ENCODE assay signal across 8 mouse cellular contexts in the genomic region with DNA sequence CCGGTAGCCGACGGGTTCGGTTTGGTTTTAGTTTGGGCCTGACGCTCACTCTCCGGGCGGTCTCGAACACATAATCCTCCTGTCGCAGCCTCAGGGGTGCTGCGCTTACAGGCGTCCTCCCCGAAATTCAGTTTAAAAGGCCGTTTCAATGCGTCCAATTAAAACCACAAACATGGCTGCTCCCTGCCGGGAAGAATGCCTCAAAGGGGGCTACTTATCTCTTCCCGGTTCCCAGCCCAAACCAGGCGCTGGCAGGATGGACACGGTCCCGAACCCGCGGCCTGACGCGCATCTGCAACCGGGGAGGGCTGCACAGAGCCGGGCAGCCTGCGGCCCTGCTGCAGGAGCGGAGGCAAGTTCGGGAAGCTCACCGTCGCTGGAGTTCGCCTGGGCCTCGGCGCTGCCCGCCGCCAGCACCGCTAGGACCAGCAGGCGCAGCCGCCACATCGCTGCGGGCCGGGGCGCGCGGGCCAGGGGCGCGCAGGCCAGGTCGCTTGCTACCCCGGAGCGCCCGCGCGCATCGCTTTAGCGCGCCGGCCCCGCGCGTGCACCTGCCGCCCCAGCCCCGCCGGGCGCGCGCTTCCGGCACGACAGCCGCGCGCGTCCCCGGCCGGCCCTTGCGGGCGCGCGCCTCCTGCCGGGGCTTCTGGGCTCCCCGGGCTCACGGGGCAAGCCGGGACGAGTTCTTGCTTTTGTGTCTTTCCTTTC. TPM values are rescaled to one million over a fixed set of nuclear protein-coding genes. Genes with fewer than 3 reads are reported as not detected.
DNase-seq lines count a peak whose midpoint lies in the region; ATAC-seq and TF ChIP-seq lines count a peak whose summit lies in the region.

No protein-coding gene starts in this region.

- H3K4me1 ChIP-seq in bone marrow, adult 2 months (ENCODE audit: control insufficient read depth, insufficient read depth, low read length) = peaks cover 4% of the 10 kb centered on the region; the same call in 1 of the 2 replicates
- peaks cover 3% of the 10 kb centered on the region; the same call in 1 of the 2 replicates for H3K4me1 ChIP-seq in embryonic fibroblast, embryonic 13.5 days (ENCODE audit: control insufficient read depth, insufficient read depth, low read length)
- H3K4me1 ChIP-seq in heart, embryonic 10.5 days = peaks cover 40% of the 10 kb centered on the region
- peaks cover 3% of the 10 kb centered on the region; the same call in 1 of the 2 replicates for H3K4me1 ChIP-seq in midbrain, postnatal 0 days (ENCODE audit: insufficient read depth, low read length)

- H3K36me3 ChIP-seq in heart, embryonic 10.5 days = no peaks in the 10 kb centered on the region
- H3K36me3 ChIP-seq in midbrain, postnatal 0 days (ENCODE audit: insufficient read depth, low read length) = no peaks in the 10 kb centered on the region

- H3K4me3 ChIP-seq in bone marrow, adult 2 months (replicated peaks; ENCODE audit: control insufficient read depth, low read depth, low read length) = peak overlapping the region; percentile 90
- peak overlapping the region; percentile 58 for H3K4me3 ChIP-seq in embryonic fibroblast, embryonic 13.5 days (ENCODE audit: insufficient read depth, low read length)
- peak overlapping the region; percentile 84 for H3K4me3 ChIP-seq in heart, embryonic 10.5 days
- peak overlapping the region; percentile 56 for H3K4me3 ChIP-seq in midbrain, postnatal 0 days (ENCODE audit: low read depth, low read length)

- H3K4me2 ChIP-seq in midbrain, postnatal 0 days (ENCODE audit: low read depth, low read length, poor library complexity, severe bottlenecking) = peak overlapping the region; percentile 60

- H3K9me3 ChIP-seq in heart, embryonic 10.5 days = no peaks in the 10 kb centered on the region
- H3K9me3 ChIP-seq in midbrain, postnatal 0 days (ENCODE audit: low read length) = no peaks in the 10 kb centered on the region

- under 1% methylated on average over 81 of the region's 82 CpGs for WGBS in bone marrow, adult 2 months
- under 1% methylated on average over 76 of the region's 82 CpGs for WGBS in heart, embryonic 10.5 days
- WGBS in midbrain, postnatal 0 days = 1% methylated on average over 71 of the region's 82 CpGs

- peak; percentile 87 for DNase-seq in A20 (ENCODE audit: low read depth, low spot score)
- DNase-seq in heart, embryonic 10.5 days (ENCODE audit: low spot score) = peak; percentile 85
- DNase-seq in kidney, adult 9 months = peak; percentile 71
- peak; percentile 89 for DNase-seq in liver
- DNase-seq in midbrain, postnatal 0 days (ENCODE audit: low spot score) = peak; percentile 91
- DNase-seq in spleen, postnatal 10 days (ENCODE audit: low spot score in 2 of 2) = peak; percentile 82 to 85

- peak; percentile 52; the same call in 1 of the 2 replicates for TF ChIP-seq POLR2A in bone marrow, adult 2 months (IDR thresholded peaks at IDR 0.05; ENCODE audit: borderline replicate concordance, control insufficient read depth, low read depth, low read length)
- TF ChIP-seq POLR2A in embryonic fibroblast, embryonic 13.5 days (IDR thresholded peaks at IDR 0.05; ENCODE audit: low read depth, low read length) = peak; percentile 59

- peak overlapping the region; percentile 73 for H3K9ac ChIP-seq in midbrain, postnatal 0 days (replicated peaks; ENCODE audit: low read length, poor library complexity, severe bottlenecking)

- ATAC-seq in midbrain, postnatal 0 days (ENCODE audit: low FRiP score) = peak; percentile 90

- H3K27me3 ChIP-seq in heart, embryonic 10.5 days (ENCODE audit: insufficient read depth, poor library complexity, severe bottlenecking) = no peaks in the 10 kb centered on the region
- no peaks in the 10 kb centered on the region for H3K27me3 ChIP-seq in midbrain, postnatal 0 days (ENCODE audit: insufficient read depth, low read length)

- TF ChIP-seq CTCF in bone marrow, adult 2 months (IDR thresholded peaks at IDR 0.05; ENCODE audit: control insufficient read depth, insufficient read depth, low read length) = no peak
- no peak for TF ChIP-seq CTCF in embryonic fibroblast, embryonic 13.5 days (IDR thresholded peaks at IDR 0.05; ENCODE audit: borderline replicate concordance, insufficient read depth, low read length)
- TF ChIP-seq CTCF in midbrain, postnatal 0 days (IDR thresholded peaks at IDR 0.05) = peak; percentile 30; the same call in 1 of the 2 replicates

- peak overlapping the region; percentile 95 for H3K27ac ChIP-seq in bone marrow, adult 2 months (ENCODE audit: control insufficient read depth, insufficient read depth, low read depth, low read length, poor library complexity)
- H3K27ac ChIP-seq in embryonic fibroblast, embryonic 13.5 days (ENCODE audit: insufficient read depth, low read length) = peak overlapping the region; percentile 10
- peak overlapping the region; percentile 97 for H3K27ac ChIP-seq in heart, embryonic 10.5 days
- H3K27ac ChIP-seq in midbrain, postnatal 0 days (ENCODE audit: low read depth, low read length) = peak overlapping the region; percentile 84

RNA-seq across cellular contexts. Expression of gene Med21, which starts 8.2 kb away (rescaled TPM):
- polyA plus RNA-seq in bone marrow, adult 2 months (2011; ENCODE audit: insufficient read depth, insufficient read length, low replicate concordance, missing spikeins) = 30.1 and 31.3 TPM in 2 replicates
- 74.6 and 82.0 TPM in 2 replicates for polyA plus RNA-seq in embryonic fibroblast, embryonic 13.5 days (2011; ENCODE audit: insufficient read length, low read depth, missing spikeins)
- polyA plus RNA-seq in heart, embryonic 10.5 days (2016; fragmentation: Nextera tagmentation; extraction: Ambion mirVana) = 123 and 129 TPM in 2 replicates
- 34.6 and 50.9 TPM in 2 replicates for total RNA-seq in midbrain, postnatal 0 days (2014; rRNA removed)
- polyA plus RNA-seq in midbrain, postnatal 0 days (2015; fragmentation: Nextera tagmentation; extraction: Ambion mirVana) = 101 and 106 TPM in 2 replicates

RNA-seq across cellular contexts. Expression of gene Tm7sf3, which starts 8.5 kb away (rescaled TPM):
- 19.5 and 20.1 TPM in 2 replicates for polyA plus RNA-seq in bone marrow, adult 2 months (2011; ENCODE audit: insufficient read depth, insufficient read length, low replicate concordance, missing spikeins)
- 50.5 and 61.6 TPM in 2 replicates for polyA plus RNA-seq in embryonic fibroblast, embryonic 13.5 days (2011; ENCODE audit: insufficient read length, low read depth, missing spikeins)
- 38.3 and 46.9 TPM in 2 replicates for polyA plus RNA-seq in heart, embryonic 10.5 days (2016; fragmentation: Nextera tagmentation; extraction: Ambion mirVana)
- 44.3 and 49.8 TPM in 2 replicates for total RNA-seq in midbrain, postnatal 0 days (2014; rRNA removed)
- 36.3 and 38.3 TPM in 2 replicates for polyA plus RNA-seq in midbrain, postnatal 0 days (2015; fragmentation: Nextera tagmentation; extraction: Ambion mirVana)

RNA-seq across cellular contexts. Expression of gene Ints13, which starts 56.5 kb away (rescaled TPM):
- polyA plus RNA-seq in bone marrow, adult 2 months (2011; ENCODE audit: insufficient read depth, insufficient read length, low replicate concordance, missing spikeins) = 44.2 and 89.4 TPM in 2 replicates
- polyA plus RNA-seq in embryonic fibroblast, embryonic 13.5 days (2011; ENCODE audit: insufficient read length, low read depth, missing spikeins) = 48.3 and 55.2 TPM in 2 replicates
- polyA plus RNA-seq in heart, embryonic 10.5 days (2016; fragmentation: Nextera tagmentation; extraction: Ambion mirVana) = 54.5 and 63.1 TPM in 2 replicates
- 20.8 and 36.2 TPM in 2 replicates for total RNA-seq in midbrain, postnatal 0 days (2014; rRNA removed)
- 18.1 and 18.4 TPM in 2 replicates for polyA plus RNA-seq in midbrain, postnatal 0 days (2015; fragmentation: Nextera tagmentation; extraction: Ambion mirVana)

RNA-seq across cellular contexts. Expression of gene Fgfr1op2, which starts 57.2 kb away (rescaled TPM):
- 87.9 and 99.6 TPM in 2 replicates for polyA plus RNA-seq in bone marrow, adult 2 months (2011; ENCODE audit: insufficient read depth, insufficient read length, low replicate concordance, missing spikeins)
- polyA plus RNA-seq in embryonic fibroblast, embryonic 13.5 days (2011; ENCODE audit: insufficient read length, low read depth, missing spikeins) = 101 and 107 TPM in 2 replicates
- 85.1 and 91.3 TPM in 2 replicates for polyA plus RNA-seq in heart, embryonic 10.5 days (2016; fragmentation: Nextera tagmentation; extraction: Ambion mirVana)
- total RNA-seq in midbrain, postnatal 0 days (2014; rRNA removed) = 20.9 and 24.6 TPM in 2 replicates
- 33.4 and 37.7 TPM in 2 replicates for polyA plus RNA-seq in midbrain, postnatal 0 days (2015; fragmentation: Nextera tagmentation; extraction: Ambion mirVana)

Comparison
In these comparisons a context has a peak if more than half of its experiments do, and no peak if none do; other contexts are left out.
1. Peak in every context shown above with its lines: DNase-seq, ATAC-seq, H3K4me3 ChIP-seq and H3K27ac ChIP-seq.
2. H3K27ac ChIP-seq: peak in every context shown above with its lines; median percentile 97 in heart, embryonic 10.5 days; 95 in bone marrow, adult 2 months; 84 in midbrain, postnatal 0 days; 10 in embryonic fibroblast, embryonic 13.5 days.